Mouse (Mus musculus) lung, postnatal 36 days (tissue): ENCODE data around the gene Otud7a.

Experiments used
- DNase-seq: peaks from one replicate; pipeline ENCODE4 v3.0.0; 2022; ENCODE audit warnings: mixed read lengths

Otud7a gene

GRCm38 (mm10) chr7:63444484-63445345, at the start of gene Otud7a:
Otud7a (plus strand) TSS chr7:63444751.
- DNase-seq: peak; percentile 4

- no peak for DNase-seq
Measured at GRCm38 (mm10) chr7:63405988-63406387, 38.6 kb upstream of the Otud7a start.

GRCm38 (mm10) chr7:63445346-63445700, 772 bp downstream of the Otud7a start:
- DNase-seq: no peak

- no peak for DNase-seq
Measured at GRCm38 (mm10) chr7:63446951-63447350, 2.4 kb downstream of the Otud7a start.

- DNase-seq: no peak
Measured at GRCm38 (mm10) chr7:63455228-63455627, 10.7 kb downstream of the Otud7a start.

GRCm38 (mm10) chr7:63462234-63462633, 17.7 kb downstream of the Otud7a start:
- no peak for DNase-seq

GRCm38 (mm10) chr7:63462684-63463083, 18.1 kb downstream of the Otud7a start:
- DNase-seq: no peak

GRCm38 (mm10) chr7:63466729-63467128, 22.2 kb downstream of the Otud7a start:
- no peak for DNase-seq

- no peak for DNase-seq
Measured at GRCm38 (mm10) chr7:63468258-63468657, 23.7 kb downstream of the Otud7a start.

- DNase-seq: no peak
Measured at GRCm38 (mm10) chr7:63483091-63483490, 38.5 kb downstream of the Otud7a start.

- DNase-seq: no peak
Measured at GRCm38 (mm10) chr7:63497051-63497547, 52.5 kb downstream of the Otud7a start.

GRCm38 (mm10) chr7:63504202-63504601, 59.7 kb downstream of the Otud7a start:
- DNase-seq: no peak

GRCm38 (mm10) chr7:63508079-63508478, 63.5 kb downstream of the Otud7a start:
- DNase-seq: no peak

- no peak for DNase-seq
Measured at GRCm38 (mm10) chr7:63509825-63510224, 65.3 kb downstream of the Otud7a start.

GRCm38 (mm10) chr7:63511458-63511857, 66.9 kb downstream of the Otud7a start:
- DNase-seq: no peak

- no peak for DNase-seq
Measured at GRCm38 (mm10) chr7:63512561-63512960, 68.0 kb downstream of the Otud7a start.

- DNase-seq: no peak
Measured at GRCm38 (mm10) chr7:63516141-63516895, 71.8 kb downstream of the Otud7a start.

- DNase-seq: no peak
Measured at GRCm38 (mm10) chr7:63520299-63520698, 75.7 kb downstream of the Otud7a start.

GRCm38 (mm10) chr7:63522403-63522802, 77.9 kb downstream of the Otud7a start:
- no peak for DNase-seq

- no peak for DNase-seq
Measured at GRCm38 (mm10) chr7:63523051-63523450, 78.5 kb downstream of the Otud7a start.

- no peak for DNase-seq
Measured at GRCm38 (mm10) chr7:63540293-63540692, 95.7 kb downstream of the Otud7a start.

GRCm38 (mm10) chr7:63554457-63554856, 109.9 kb downstream of the Otud7a start:
- DNase-seq: no peak

- no peak for DNase-seq
Measured at GRCm38 (mm10) chr7:63556324-63556723, 111.8 kb downstream of the Otud7a start.

GRCm38 (mm10) chr7:63558918-63559317, 114.4 kb downstream of the Otud7a start:
- no peak for DNase-seq
